Mouse (Mus musculus): Measurements from ENCODE around the gene Prkag1. TPM values are rescaled to one million over a fixed set of nuclear protein-coding genes. Genes with fewer than 3 reads are reported as not detected.

Prkag1 gene
- polyA plus RNA-seq, 1 experiment from 2014 or later = 56.2 TPM

GRCm38 (mm10) chr15:98777762-98778161, 53.6 kb downstream of the Prkag1 start, which contains the start of gene Wnt10b:
TSS of gene Wnt10b (minus strand) at chr15:98778150.
- H3K27me3 ChIP-seq (ENCODE audit: control insufficient read depth, insufficient read depth, low read length) = peaks cover 31% of the 10 kb centered on the region; the same call in 1 of the 2 replicates
- H3K9ac ChIP-seq (ENCODE audit: low read length) = no peak within 1 kb of the TSS
- DNase-seq (ENCODE audit: low spot score) = peak; percentile 43
- TF ChIP-seq CTCF (IDR thresholded peaks at IDR 0.05; ENCODE audit: low read depth) (no peak), EP300 (optimal IDR thresholded peaks at IDR 0.05) (no peak)
- H3K4me3 ChIP-seq (ENCODE audit: low read depth, low read length) = peak within 1 kb of the TSS; percentile 31
- H3K36me3 ChIP-seq (ENCODE audit: control insufficient read depth, insufficient read depth, low read length) = no peaks in the 10 kb centered on the region
- H3K4me1 ChIP-seq (replicated peaks; ENCODE audit: control insufficient read depth, insufficient read depth) = peaks cover 5% of the 10 kb centered on the region; the same call in 1 of the 2 replicates
- no peaks in the 10 kb centered on the region for H3K9me3 ChIP-seq (ENCODE audit: control insufficient read depth, low read length)
- H3K27ac ChIP-seq (replicated peaks) = no peak within 1 kb of the TSS
- 1% methylated on average over 31 of the region's 33 CpGs for WGBS
- no peak for ATAC-seq (ENCODE audit: low FRiP score, low TSS enrichment)
- peak within 1 kb of the TSS; percentile 46 for H3K4me2 ChIP-seq (replicated peaks; ENCODE audit: low read depth)

GRCm38 (mm10) chr15:98777005-98777616, 54.2 kb downstream of the Prkag1 start:
- Histone ChIP-seq H3K27me3 (ENCODE audit: control insufficient read depth, insufficient read depth, low read length) (peaks cover 31% of the 10 kb centered on the region; the same call in 1 of the 2 replicates), H3K4me2 (replicated peaks; ENCODE audit: low read depth) (peak overlapping the region; percentile 41; the same call in 1 of the 2 replicates), H3K36me3 (ENCODE audit: control insufficient read depth, insufficient read depth, low read length) (no peaks in the 10 kb centered on the region), H3K9me3 (ENCODE audit: control insufficient read depth, low read length) (no peaks in the 10 kb centered on the region), H3K4me1 (replicated peaks; ENCODE audit: control insufficient read depth, insufficient read depth) (peaks cover 5% of the 10 kb centered on the region; the same call in 1 of the 2 replicates), H3K9ac (ENCODE audit: low read length) (no peak overlapping the region), H3K4me3 (ENCODE audit: low read depth, low read length) (peak overlapping the region; percentile 15; the same call in 1 of the 2 replicates), H3K27ac (replicated peaks) (no peak overlapping the region)
- ATAC-seq (ENCODE audit: low FRiP score, low TSS enrichment) = no peak; the same call in 1 of the 2 replicates
- TF ChIP-seq CTCF (IDR thresholded peaks at IDR 0.05; ENCODE audit: low read depth) (no peak), EP300 (optimal IDR thresholded peaks at IDR 0.05) (no peak)
- WGBS = 7% methylated on average over 19 of the region's 19 CpGs
- DNase-seq (ENCODE audit: low spot score) = peak; percentile 15

- peak; percentile 73 for DNase-seq (ENCODE audit: low spot score)
- Histone ChIP-seq H3K36me3 (ENCODE audit: control insufficient read depth, insufficient read depth, low read length) (no peaks in the 10 kb centered on the region), H3K4me3 (ENCODE audit: low read depth, low read length) (peak overlapping the region; percentile 15), H3K4me1 (replicated peaks; ENCODE audit: control insufficient read depth, insufficient read depth) (peaks cover 5% of the 10 kb centered on the region; the same call in 1 of the 2 replicates), H3K9ac (ENCODE audit: low read length) (0 out of 2 replicates have a peak overlapping the region, but pooled peaks have one; percentile 27), H3K9me3 (ENCODE audit: control insufficient read depth, low read length) (no peaks in the 10 kb centered on the region), H3K4me2 (replicated peaks; ENCODE audit: low read depth) (peak overlapping the region; percentile 41), H3K27me3 (ENCODE audit: control insufficient read depth, insufficient read depth, low read length) (peaks cover 31% of the 10 kb centered on the region; the same call in 1 of the 2 replicates), H3K27ac (replicated peaks) (no peak overlapping the region)
- 0 out of 2 replicates have a peak, but pooled peaks have one; percentile 45 for ATAC-seq (ENCODE audit: low FRiP score, low TSS enrichment)
- WGBS = 3% methylated on average over 45 of the region's 62 CpGs
- TF ChIP-seq CTCF (IDR thresholded peaks at IDR 0.05; ENCODE audit: low read depth) (peak; percentile 45; the same call in 1 of the 2 replicates), EP300 (optimal IDR thresholded peaks at IDR 0.05) (no peak)
Measured at GRCm38 (mm10) chr15:98776280-98777004, 54.9 kb downstream of the Prkag1 start.

GRCm38 (mm10) chr15:98775533-98775932, 55.8 kb downstream of the Prkag1 start:
- Histone ChIP-seq H3K4me1 (replicated peaks; ENCODE audit: control insufficient read depth, insufficient read depth) (peaks cover 5% of the 10 kb centered on the region; the same call in 1 of the 2 replicates), H3K4me2 (replicated peaks; ENCODE audit: low read depth) (no peak overlapping the region), H3K36me3 (ENCODE audit: control insufficient read depth, insufficient read depth, low read length) (no peaks in the 10 kb centered on the region), H3K27me3 (ENCODE audit: control insufficient read depth, insufficient read depth, low read length) (peaks cover 28% of the 10 kb centered on the region; the same call in 1 of the 2 replicates), H3K9me3 (ENCODE audit: control insufficient read depth, low read length) (no peaks in the 10 kb centered on the region), H3K9ac (ENCODE audit: low read length) (no peak overlapping the region), H3K4me3 (ENCODE audit: low read depth, low read length) (no peak overlapping the region), H3K27ac (replicated peaks) (no peak overlapping the region)
- TF ChIP-seq EP300 (optimal IDR thresholded peaks at IDR 0.05) (no peak), CTCF (IDR thresholded peaks at IDR 0.05; ENCODE audit: low read depth) (no peak)
- 13% methylated on average over 5 of the region's 5 CpGs for WGBS
- DNase-seq (ENCODE audit: low spot score) (no peak), ATAC-seq (ENCODE audit: low FRiP score, low TSS enrichment) (no peak)

GRCm38 (mm10) chr15:98774096-98774495, 57.2 kb downstream of the Prkag1 start:
- DNase-seq (ENCODE audit: low spot score) = no peak
- WGBS = 27% methylated on average over 15 of the region's 15 CpGs
- H3K9ac ChIP-seq (ENCODE audit: low read length) = no peak overlapping the region
- peaks cover 20% of the 10 kb centered on the region; the same call in 1 of the 2 replicates for H3K27me3 ChIP-seq (ENCODE audit: control insufficient read depth, insufficient read depth, low read length)
- H3K4me3 ChIP-seq (ENCODE audit: low read depth, low read length) = no peak overlapping the region
- no peaks in the 10 kb centered on the region for H3K36me3 ChIP-seq (ENCODE audit: control insufficient read depth, insufficient read depth, low read length)
- TF ChIP-seq EP300 (optimal IDR thresholded peaks at IDR 0.05) = no peak
- no peak for TF ChIP-seq CTCF (IDR thresholded peaks at IDR 0.05; ENCODE audit: low read depth)
- H3K4me1 ChIP-seq (replicated peaks; ENCODE audit: control insufficient read depth, insufficient read depth) = peaks cover 5% of the 10 kb centered on the region; the same call in 1 of the 2 replicates
- no peak overlapping the region for H3K4me2 ChIP-seq (replicated peaks; ENCODE audit: low read depth)
- no peak overlapping the region for H3K27ac ChIP-seq (replicated peaks)
- ATAC-seq (ENCODE audit: low FRiP score, low TSS enrichment) = no peak
- H3K9me3 ChIP-seq (ENCODE audit: control insufficient read depth, low read length) = no peaks in the 10 kb centered on the region

Data from stomach, postnatal 0 days (tissue).